9 mouse cellular contexts compared by ENCODE assay signal in genomic region chr17:46618394-46618768, GRCm38 (mm10). TPM values are rescaled to one million over a fixed set of nuclear protein-coding genes. Genes with fewer than 3 reads are reported as not detected.
A peak's percentile ranks its signal among the peaks of the same experiment; 100 is the strongest.
DNase-seq lines count a peak whose midpoint lies in the region; ATAC-seq and TF ChIP-seq lines count a peak whose summit lies in the region.
"Had no signal": no experiment of that assay in that cellular context is flagged by ENCODE, and none has a peak within 500 bp of the region (broad histone marks: within the 10 kb centered on the region; RNA-seq: fewer than 3 reads in every experiment).

No protein-coding gene starts in this region.

- H3K9me3 ChIP-seq in lung, embryonic 14.5 days (ENCODE audit: low read depth, low read length) = no peaks in the 10 kb centered on the region
- no peaks in the 10 kb centered on the region for H3K9me3 ChIP-seq in forebrain, embryonic 13.5 days (replicated peaks)
- no peaks in the 10 kb centered on the region for H3K9me3 ChIP-seq in limb, embryonic 11.5 days (ENCODE audit: control insufficient read depth, low read length)
- H3K9me3 ChIP-seq in stomach, embryonic 14.5 days (ENCODE audit: control insufficient read depth, low read depth, low read length) = no peaks in the 10 kb centered on the region

- peak overlapping the region; percentile 14 for H3K4me3 ChIP-seq in lung, embryonic 14.5 days (ENCODE audit: low read depth, low read length)
- 0 out of 2 replicates have a peak overlapping the region, but pooled peaks have one; percentile 3 for H3K4me3 ChIP-seq in forebrain, embryonic 13.5 days
- H3K4me3 ChIP-seq in limb, embryonic 11.5 days (ENCODE audit: low read depth, low read length) = 0 out of 2 replicates have a peak overlapping the region, but pooled peaks have one; percentile 15
- peak overlapping the region; percentile 12; the same call in 1 of the 2 replicates for H3K4me3 ChIP-seq in stomach, embryonic 14.5 days (ENCODE audit: low read depth, low read length)

- no peaks in the 10 kb centered on the region for H3K36me3 ChIP-seq in lung, embryonic 14.5 days (ENCODE audit: insufficient read depth)
- H3K36me3 ChIP-seq in forebrain, embryonic 13.5 days (ENCODE audit: poor library complexity, severe bottlenecking) = no peaks in the 10 kb centered on the region
- no peaks in the 10 kb centered on the region for H3K36me3 ChIP-seq in limb, embryonic 11.5 days (ENCODE audit: control insufficient read depth, insufficient read depth, low read length)
- H3K36me3 ChIP-seq in stomach, embryonic 14.5 days (ENCODE audit: control insufficient read depth, insufficient read depth, low read length) = no peaks in the 10 kb centered on the region

- 3% methylated on average over 6 of the region's 6 CpGs for WGBS in lung, embryonic 14.5 days
- 7% methylated on average over 6 of the region's 6 CpGs for WGBS in forebrain, embryonic 13.5 days
- WGBS in limb, embryonic 11.5 days = under 1% methylated on average over 6 of the region's 6 CpGs
- 7% methylated on average over 6 of the region's 6 CpGs for WGBS in stomach, embryonic 14.5 days

- H3K9ac ChIP-seq in lung, embryonic 14.5 days = peak overlapping the region; percentile 27
- H3K9ac ChIP-seq in forebrain, embryonic 13.5 days = peak overlapping the region; percentile 55; the same call in 1 of the 2 replicates
- H3K9ac ChIP-seq in limb, embryonic 11.5 days (ENCODE audit: low read length) = 0 out of 2 replicates have a peak overlapping the region, but pooled peaks have one; percentile 8
- H3K9ac ChIP-seq in stomach, embryonic 14.5 days (replicated peaks; ENCODE audit: low read depth, low read length) = peak overlapping the region; percentile 30
- H3K9ac ChIP-seq: liver, embryonic 14.5 days had no signal

- DNase-seq in lung, embryonic 14.5 days = peak; percentile 74
- no peak for DNase-seq in lung, postnatal 14 days
- no peak for DNase-seq in limb, embryonic 11.5 days (ENCODE audit: low spot score)
- no peak for DNase-seq in urinary bladder, postnatal 14 days (ENCODE audit: low spot score)
- no peak for DNase-seq in left cerebral cortex, postnatal 10 days (ENCODE audit: extremely low spot score in 1 of 2, low spot score in 2 of 2)
- no peak for DNase-seq in urinary bladder, postnatal 4 days (ENCODE audit: low spot score in 2 of 2)

- intact Hi-C loops in left cerebral cortex, postnatal 10 days (cut with DNase I) = no loop called here

- peak overlapping the region; percentile 95 for H3K27ac ChIP-seq in lung, embryonic 14.5 days (ENCODE audit: low read depth)
- H3K27ac ChIP-seq in forebrain, embryonic 13.5 days = peak overlapping the region; percentile 86
- H3K27ac ChIP-seq in limb, embryonic 11.5 days (replicated peaks; ENCODE audit: low read depth, low read length) = peak overlapping the region; percentile 99
- peak overlapping the region; percentile 97 for H3K27ac ChIP-seq in stomach, embryonic 14.5 days (ENCODE audit: low read length)
- H3K27ac ChIP-seq: liver, embryonic 14.5 days had no signal

- ATAC-seq in lung, embryonic 14.5 days (ENCODE audit: insufficient read depth) = peak; percentile 41; the same call in 1 of the 2 replicates
- no peak for ATAC-seq in forebrain, embryonic 13.5 days
- peak; percentile 85 for ATAC-seq in limb, embryonic 11.5 days (ENCODE audit: insufficient number of reproducible peaks, low FRiP score, low TSS enrichment, low read depth)
- ATAC-seq in stomach, embryonic 14.5 days (ENCODE audit: insufficient number of reproducible peaks, insufficient read depth, low FRiP score, low read depth) = peak; percentile 51; the same call in 1 of the 2 replicates

- no peaks in the 10 kb centered on the region for H3K27me3 ChIP-seq in lung, embryonic 14.5 days (ENCODE audit: insufficient read depth, low read length)
- H3K27me3 ChIP-seq in forebrain, embryonic 13.5 days = no peaks in the 10 kb centered on the region
- no peaks in the 10 kb centered on the region; the same call in 1 of the 2 replicates for H3K27me3 ChIP-seq in limb, embryonic 11.5 days (ENCODE audit: control insufficient read depth, insufficient read depth, low read length)
- H3K27me3 ChIP-seq in stomach, embryonic 14.5 days (ENCODE audit: control insufficient read depth, insufficient read depth, low read length) = no peaks in the 10 kb centered on the region

- H3K4me1 ChIP-seq in lung, embryonic 14.5 days (ENCODE audit: insufficient read depth) = peaks cover 68% of the 10 kb centered on the region
- H3K4me1 ChIP-seq in forebrain, embryonic 13.5 days = peaks cover 70% of the 10 kb centered on the region
- peaks cover 88% of the 10 kb centered on the region for H3K4me1 ChIP-seq in limb, embryonic 11.5 days (ENCODE audit: control insufficient read depth, insufficient read depth, low read length)
- peaks cover 78% of the 10 kb centered on the region for H3K4me1 ChIP-seq in stomach, embryonic 14.5 days (ENCODE audit: control insufficient read depth, insufficient read depth, low read length)

- peak overlapping the region; percentile 55 for H3K4me2 ChIP-seq in lung, embryonic 14.5 days
- peak overlapping the region; percentile 46 for H3K4me2 ChIP-seq in forebrain, embryonic 13.5 days
- peak overlapping the region; percentile 53; the same call in 1 of the 2 replicates for H3K4me2 ChIP-seq in limb, embryonic 11.5 days (ENCODE audit: low read depth, severe bottlenecking)
- H3K4me2 ChIP-seq in stomach, embryonic 14.5 days (replicated peaks; ENCODE audit: low read depth, low read length) = peak overlapping the region; percentile 43

- no peak for TF ChIP-seq CTCF in lung, embryonic 14.5 days (IDR thresholded peaks at IDR 0.05; ENCODE audit: low read depth)

RNA-seq across cellular contexts. Expression of gene Ptk7, which starts 10.9 kb away (rescaled TPM):
- polyA plus RNA-seq in lung, embryonic 14.5 days (2014; fragmentation: Nextera tagmentation; extraction: Ambion mirVana) = 79.5 and 99.3 TPM in 2 replicates
- polyA plus RNA-seq in forebrain, embryonic 13.5 days (2015; fragmentation: Nextera tagmentation; extraction: Ambion mirVana) = 32.5 and 35.3 TPM in 2 replicates
- polyA plus RNA-seq in limb, embryonic 11.5 days (2014; fragmentation: Nextera tagmentation; extraction: Ambion mirVana) = 50.3 and 60.4 TPM in 2 replicates
- polyA plus RNA-seq in stomach, embryonic 14.5 days (2014; fragmentation: Nextera tagmentation; extraction: Ambion mirVana) = 37.6 and 45.2 TPM in 2 replicates
- total RNA-seq in left cerebral cortex, postnatal 10 days (2021) = 10 to 100 TPM; 18.5 to 18.8 TPM

RNA-seq across cellular contexts. Expression of gene Klc4, which starts 27.4 kb away (rescaled TPM):
- polyA plus RNA-seq in lung, embryonic 14.5 days (2014; fragmentation: Nextera tagmentation; extraction: Ambion mirVana) = 20.2 and 21.4 TPM in 2 replicates
- 44.3 and 47.7 TPM in 2 replicates for polyA plus RNA-seq in forebrain, embryonic 13.5 days (2015; fragmentation: Nextera tagmentation; extraction: Ambion mirVana)
- polyA plus RNA-seq in limb, embryonic 11.5 days (2014; fragmentation: Nextera tagmentation; extraction: Ambion mirVana) = 23.8 and 25.7 TPM in 2 replicates
- 31.0 and 32.3 TPM in 2 replicates for polyA plus RNA-seq in stomach, embryonic 14.5 days (2014; fragmentation: Nextera tagmentation; extraction: Ambion mirVana)
- 10 to 100 TPM; 14.7 to 15.0 TPM for total RNA-seq in left cerebral cortex, postnatal 10 days (2021)

RNA-seq across cellular contexts. Expression of gene Mrpl2, which starts 27.6 kb away (rescaled TPM):
- polyA plus RNA-seq in lung, embryonic 14.5 days (2014; fragmentation: Nextera tagmentation; extraction: Ambion mirVana) = 113 and 114 TPM in 2 replicates
- polyA plus RNA-seq in forebrain, embryonic 13.5 days (2015; fragmentation: Nextera tagmentation; extraction: Ambion mirVana) = 89.0 and 97.3 TPM in 2 replicates
- polyA plus RNA-seq in limb, embryonic 11.5 days (2014; fragmentation: Nextera tagmentation; extraction: Ambion mirVana) = 106 and 126 TPM in 2 replicates
- polyA plus RNA-seq in stomach, embryonic 14.5 days (2014; fragmentation: Nextera tagmentation; extraction: Ambion mirVana) = 99.2 and 104 TPM in 2 replicates
- total RNA-seq in left cerebral cortex, postnatal 10 days (2021) = 10 to 100 TPM; 44.6 to 50.5 TPM

RNA-seq across cellular contexts. Expression of gene Cul7, which starts 31.8 kb away (rescaled TPM):
- 36.6 TPM in 2 replicates for polyA plus RNA-seq in lung, embryonic 14.5 days (2014; fragmentation: Nextera tagmentation; extraction: Ambion mirVana)
- 33.5 and 39.0 TPM in 2 replicates for polyA plus RNA-seq in forebrain, embryonic 13.5 days (2015; fragmentation: Nextera tagmentation; extraction: Ambion mirVana)
- 34.6 and 36.3 TPM in 2 replicates for polyA plus RNA-seq in limb, embryonic 11.5 days (2014; fragmentation: Nextera tagmentation; extraction: Ambion mirVana)
- polyA plus RNA-seq in stomach, embryonic 14.5 days (2014; fragmentation: Nextera tagmentation; extraction: Ambion mirVana) = 45.9 and 47.2 TPM in 2 replicates
- total RNA-seq in left cerebral cortex, postnatal 10 days (2021) = 10 to 100 TPM; 39.3 to 46.5 TPM

RNA-seq across cellular contexts. Expression of gene Rrp36, which starts 55.8 kb away (rescaled TPM):
- polyA plus RNA-seq in lung, embryonic 14.5 days (2014; fragmentation: Nextera tagmentation; extraction: Ambion mirVana) = 47.6 and 48.5 TPM in 2 replicates
- 54.5 and 59.7 TPM in 2 replicates for polyA plus RNA-seq in forebrain, embryonic 13.5 days (2015; fragmentation: Nextera tagmentation; extraction: Ambion mirVana)
- polyA plus RNA-seq in limb, embryonic 11.5 days (2014; fragmentation: Nextera tagmentation; extraction: Ambion mirVana) = 59.8 and 61.3 TPM in 2 replicates
- polyA plus RNA-seq in stomach, embryonic 14.5 days (2014; fragmentation: Nextera tagmentation; extraction: Ambion mirVana) = 52.3 and 53.5 TPM in 2 replicates
- 10 to 100 TPM; 14.8 to 19.3 TPM for total RNA-seq in left cerebral cortex, postnatal 10 days (2021)
